Mouse (Mus musculus): Measurements from ENCODE around the gene Lrrc51.

GRCm38 (mm10) chr7:101902846-101903245 lies 30.8 kb downstream of the Lrrc51 start:
- TF ChIP-seq CTCF (IDR thresholded peaks at IDR 0.05; ENCODE audit: extremely low read depth, insufficient read depth, insufficient read length, insufficient replicate concordance): no peak
- TF ChIP-seq POLR2A (IDR thresholded peaks at IDR 0.05; ENCODE audit: low read depth, low read length): no peak
